Mouse (Mus musculus) limb, embryonic 12.5 days (tissue): Measurements from ENCODE around the gene Fut9. TPM values are rescaled to one million over a fixed set of nuclear protein-coding genes. Genes with fewer than 3 reads are reported as not detected.

ENCODE experiments used
- ATAC-seq: fragments of 200-750 bp; cut with Nextera tagmentation; 2 replicates; pipeline ENCODE4 v1.8.0; 2017; ENCODE audit warnings: low read depth, moderate TSS enrichment; ENCODE audit not compliant: insufficient number of reproducible peaks, insufficient read depth, low FRiP score, low TSS enrichment
- H3K27ac ChIP-seq: fragments of 300-500 bp; sonication (generic); 2 replicates; pipeline ENCODE4 v1.5.1; 2016; ENCODE audit warnings: mild to moderate bottlenecking, moderate library complexity
- H3K27me3 ChIP-seq: fragments of 300-500 bp; sonication (generic); 2 replicates; pipeline ENCODE4 v1.6.1; 2016; ENCODE audit warnings: mild to moderate bottlenecking, moderate library complexity
- H3K36me3 ChIP-seq: fragments of 300-500 bp; sonication (generic); 2 replicates; pipeline ENCODE4 v1.6.1; 2016; ENCODE audit warnings: mild to moderate bottlenecking, moderate library complexity
- H3K4me1 ChIP-seq: fragments of 300-500 bp; sonication (generic); replicated peaks from 2 replicates; pipeline ENCODE4 v1.6.1; 2016
- H3K4me2 ChIP-seq: fragments of 300-500 bp; sonication (generic); 2 replicates; pipeline ENCODE4 v1.6.1; 2016; ENCODE audit warnings: mild to moderate bottlenecking, moderate library complexity
- H3K4me3 ChIP-seq: fragments of 300-500 bp; sonication (generic); replicated peaks from 2 replicates; pipeline ENCODE4 v1.5.1; 2016; ENCODE audit warnings: mild to moderate bottlenecking
- H3K9ac ChIP-seq: fragments of 300-500 bp; sonication (generic); replicated peaks from 2 replicates; pipeline ENCODE4 v1.6.1; 2016; ENCODE audit warnings: mild to moderate bottlenecking, moderate library complexity
- H3K9me3 ChIP-seq: fragments of 300-500 bp; sonication (generic); 2 replicates; pipeline ENCODE4 v1.6.1; 2016; ENCODE audit warnings: mild to moderate bottlenecking, moderate library complexity
- whole genome bisulfite sequencing: fragments of 180-500 bp; shearing (Covaris S2); methylation state at CpG from one replicate; pipeline ENCODE4 v1.1.7; 2016; 5-methylcytosine and 5-hydroxymethylcytosine counted together
- polyA plus RNA-seq: library from polyadenylated mRNA; unstranded; fragments of >200 nt; fragmentation: Nextera tagmentation; extraction: Ambion mirVana; gene quantifications from 2 replicates; pipeline ENCODE4 v1.2.1, GENCODE M21; 2016

Fut9 gene
- polyA plus RNA-seq, 1 experiment from 2014 or later = 0.36 TPM

DNA sequence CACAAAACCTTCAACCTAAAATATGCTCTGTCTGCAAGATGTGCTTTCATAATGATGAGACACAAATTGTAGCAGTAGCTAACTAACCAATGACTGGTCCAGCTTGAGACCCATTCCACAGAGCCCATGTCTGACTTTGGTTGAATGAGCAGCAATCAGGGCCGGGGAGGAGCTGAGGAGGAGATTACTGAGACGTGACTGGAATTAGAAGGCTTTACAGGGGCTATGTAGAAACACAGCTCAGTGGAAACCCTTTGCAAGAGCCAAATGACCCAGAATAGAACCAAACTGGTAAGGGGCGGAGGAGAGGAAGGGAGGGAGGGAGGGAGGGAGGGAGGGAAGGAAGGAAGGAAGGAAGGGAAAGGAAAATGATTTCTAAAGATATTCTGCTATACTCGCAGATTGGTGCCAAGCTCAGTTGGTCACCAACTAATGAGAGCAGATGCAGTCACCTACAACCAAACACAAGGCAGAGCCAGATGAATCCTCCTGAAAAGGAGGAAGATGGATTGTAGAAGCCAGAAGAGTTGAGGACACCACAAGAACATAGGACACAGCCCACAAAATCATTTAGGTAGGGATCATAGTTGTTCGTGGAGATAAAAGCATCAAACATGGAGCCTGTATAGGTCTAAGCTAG lies 42.0 kb downstream of the Fut9 start:
- Histone ChIP-seq H3K36me3 (no peaks in the 10 kb centered on the region), H3K4me1 (no peaks in the 10 kb centered on the region), H3K27ac (no peak overlapping the region), H3K4me2 (no peak overlapping the region), H3K9ac (no peak overlapping the region), H3K4me3 (no peak overlapping the region), H3K27me3 (no peaks in the 10 kb centered on the region), H3K9me3 (no peaks in the 10 kb centered on the region)
- 80% methylated on average over 4 of the region's 5 CpGs for WGBS
- no peak for ATAC-seq

- no peaks in the 10 kb centered on the region for H3K9me3 ChIP-seq
- no peak for ATAC-seq
- no peaks in the 10 kb centered on the region for H3K4me1 ChIP-seq
- H3K4me3 ChIP-seq = no peak overlapping the region
- no peak overlapping the region for H3K4me2 ChIP-seq
- no peaks in the 10 kb centered on the region for H3K27me3 ChIP-seq
- H3K27ac ChIP-seq = no peak overlapping the region
- no peaks in the 10 kb centered on the region for H3K36me3 ChIP-seq
- H3K9ac ChIP-seq = no peak overlapping the region
- 81% methylated on average over 5 of the region's 5 CpGs for WGBS
These were observed 58.5 kb downstream of the Fut9 start for GRCm38 (mm10) chr4:25741553-25741952.

- ATAC-seq = no peak
- Histone ChIP-seq H3K27ac (no peak overlapping the region), H3K9me3 (no peaks in the 10 kb centered on the region), H3K27me3 (no peaks in the 10 kb centered on the region), H3K4me3 (no peak overlapping the region), H3K4me1 (no peaks in the 10 kb centered on the region), H3K4me2 (no peak overlapping the region), H3K9ac (no peak overlapping the region), H3K36me3 (no peaks in the 10 kb centered on the region)
- 83% methylated on average over 4 of the region's 4 CpGs for WGBS
These were observed 61.3 kb downstream of the Fut9 start for GRCm38 (mm10) chr4:25738782-25739181.

GRCm38 (mm10) chr4:25721576-25721975 lies 78.5 kb downstream of the Fut9 start:
- Histone ChIP-seq H3K4me3 (no peak overlapping the region), H3K4me1 (no peaks in the 10 kb centered on the region), H3K4me2 (no peak overlapping the region), H3K9me3 (no peaks in the 10 kb centered on the region), H3K36me3 (no peaks in the 10 kb centered on the region), H3K9ac (no peak overlapping the region), H3K27ac (no peak overlapping the region), H3K27me3 (no peaks in the 10 kb centered on the region)
- 94% methylated on average over 5 of the region's 5 CpGs for WGBS
- ATAC-seq = no peak

- Histone ChIP-seq H3K4me1 (no peaks in the 10 kb centered on the region), H3K4me2 (no peak overlapping the region), H3K27ac (no peak overlapping the region), H3K9me3 (0 out of 2 replicates have a peak, but pooled peaks cover 9% of the 10 kb centered on the region), H3K27me3 (no peaks in the 10 kb centered on the region), H3K4me3 (no peak overlapping the region), H3K36me3 (no peaks in the 10 kb centered on the region), H3K9ac (no peak overlapping the region)
- no peak for ATAC-seq
- WGBS = 73% methylated on average over 2 of the region's 2 CpGs
These were observed 86.1 kb downstream of the Fut9 start for GRCm38 (mm10) chr4:25713907-25714306.

GRCm38 (mm10) chr4:25684976-25685375 lies 115.1 kb downstream of the Fut9 start:
- Histone ChIP-seq H3K27ac (no peak overlapping the region), H3K4me1 (no peaks in the 10 kb centered on the region), H3K4me2 (no peak overlapping the region), H3K4me3 (no peak overlapping the region), H3K9me3 (no peaks in the 10 kb centered on the region), H3K27me3 (no peaks in the 10 kb centered on the region), H3K36me3 (no peaks in the 10 kb centered on the region), H3K9ac (no peak overlapping the region)
- no peak for ATAC-seq
- WGBS = 86% methylated on average over 3 of the region's 3 CpGs

GRCm38 (mm10) chr4:25664196-25664595 lies 135.8 kb downstream of the Fut9 start:
- WGBS = 68% methylated on average over 1 of the region's 1 CpGs
- no peak overlapping the region for H3K27ac ChIP-seq
- H3K36me3 ChIP-seq = no peaks in the 10 kb centered on the region
- H3K4me1 ChIP-seq = no peaks in the 10 kb centered on the region
- ATAC-seq = no peak
- no peak overlapping the region for H3K9ac ChIP-seq
- no peak overlapping the region for H3K4me3 ChIP-seq
- no peaks in the 10 kb centered on the region for H3K27me3 ChIP-seq
- no peak overlapping the region for H3K4me2 ChIP-seq
- H3K9me3 ChIP-seq = no peaks in the 10 kb centered on the region

DNA sequence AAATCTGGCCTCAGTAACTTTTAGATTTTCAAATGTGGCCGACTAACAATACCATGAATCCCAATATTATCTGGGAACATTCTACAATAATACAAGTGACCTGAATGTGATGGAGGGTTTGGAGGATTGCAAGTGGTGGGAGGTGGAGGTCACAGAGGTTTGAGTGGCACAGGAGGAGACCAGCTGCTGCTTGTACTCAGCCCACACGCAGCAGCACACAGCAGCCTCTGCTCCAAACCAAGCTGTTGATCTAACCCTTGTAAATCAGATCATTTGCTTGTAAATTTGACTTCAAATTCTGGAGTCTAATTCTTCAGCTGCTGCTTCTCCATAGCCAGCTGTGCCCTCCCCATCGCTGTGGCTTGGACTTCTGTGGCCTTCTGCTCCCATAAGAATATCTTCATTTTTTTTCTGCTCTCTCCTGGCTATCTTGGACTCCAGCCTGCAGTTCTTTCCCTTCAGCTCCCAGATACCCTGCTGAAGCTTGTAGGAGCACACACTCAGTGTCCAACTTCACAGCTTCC lies 138.8 kb downstream of the Fut9 start:
- Histone ChIP-seq H3K27me3 (no peaks in the 10 kb centered on the region), H3K4me3 (no peak overlapping the region), H3K4me2 (no peak overlapping the region), H3K36me3 (no peaks in the 10 kb centered on the region), H3K9ac (no peak overlapping the region), H3K9me3 (no peaks in the 10 kb centered on the region), H3K27ac (no peak overlapping the region), H3K4me1 (no peaks in the 10 kb centered on the region)
- peak; percentile 47; the same call in 1 of the 2 replicates for ATAC-seq
- 62% methylated on average over 3 of the region's 3 CpGs for WGBS

DNA sequence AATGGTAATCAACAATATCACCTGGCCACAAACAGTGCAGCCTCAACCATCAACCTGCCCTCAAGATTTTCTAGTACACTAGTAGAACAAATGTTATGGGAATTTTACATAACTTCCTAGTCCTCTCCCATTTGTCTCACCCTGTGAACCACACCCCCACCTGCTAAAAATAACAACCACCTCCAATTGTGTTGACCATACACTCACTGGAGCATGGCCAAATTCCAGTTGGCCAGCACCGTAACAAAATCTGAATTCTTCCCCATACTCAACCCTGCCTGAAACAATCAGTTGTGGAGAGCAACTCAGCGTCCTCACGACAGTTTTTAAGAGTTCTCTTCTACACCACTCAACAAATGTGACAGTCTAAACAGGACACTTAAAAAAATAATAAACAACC lies 141.3 kb downstream of the Fut9 start:
- H3K27me3 ChIP-seq = no peaks in the 10 kb centered on the region
- no peaks in the 10 kb centered on the region for H3K9me3 ChIP-seq
- H3K9ac ChIP-seq = no peak overlapping the region
- no peaks in the 10 kb centered on the region for H3K4me1 ChIP-seq
- H3K36me3 ChIP-seq = no peaks in the 10 kb centered on the region
- no peak overlapping the region for H3K4me3 ChIP-seq
- no peak overlapping the region for H3K27ac ChIP-seq
- no peak overlapping the region for H3K4me2 ChIP-seq
- WGBS = 89% methylated on average over 3 of the region's 3 CpGs
- ATAC-seq = no peak

GRCm38 (mm10) chr4:25651902-25652301 lies 148.1 kb downstream of the Fut9 start:
- Histone ChIP-seq H3K4me1 (no peaks in the 10 kb centered on the region), H3K9ac (no peak overlapping the region), H3K36me3 (no peaks in the 10 kb centered on the region), H3K4me2 (no peak overlapping the region), H3K27ac (no peak overlapping the region), H3K9me3 (no peaks in the 10 kb centered on the region), H3K4me3 (no peak overlapping the region), H3K27me3 (no peaks in the 10 kb centered on the region)
- ATAC-seq = no peak
- 73% methylated on average over 3 of the region's 3 CpGs for WGBS

GRCm38 (mm10) chr4:25648107-25648506 lies 151.9 kb downstream of the Fut9 start:
- Histone ChIP-seq H3K4me3 (no peak overlapping the region), H3K27me3 (no peaks in the 10 kb centered on the region), H3K36me3 (no peaks in the 10 kb centered on the region), H3K9ac (no peak overlapping the region), H3K4me1 (no peaks in the 10 kb centered on the region), H3K9me3 (no peaks in the 10 kb centered on the region), H3K27ac (no peak overlapping the region), H3K4me2 (no peak overlapping the region)
- WGBS = 92% methylated on average over 2 of the region's 2 CpGs
- no peak for ATAC-seq

- H3K36me3 ChIP-seq = no peaks in the 10 kb centered on the region
- 75% methylated on average over 1 of the region's 1 CpGs for WGBS
- H3K9ac ChIP-seq = no peak overlapping the region
- no peaks in the 10 kb centered on the region for H3K27me3 ChIP-seq
- no peaks in the 10 kb centered on the region for H3K9me3 ChIP-seq
- H3K4me2 ChIP-seq = no peak overlapping the region
- no peak overlapping the region for H3K27ac ChIP-seq
- H3K4me1 ChIP-seq = no peaks in the 10 kb centered on the region
- no peak overlapping the region for H3K4me3 ChIP-seq
- ATAC-seq = no peak
These were observed 152.5 kb downstream of the Fut9 start for GRCm38 (mm10) chr4:25647593-25647992.
